Mouse (Mus musculus): ENCODE results near the gene Xlr3a. TPM values are rescaled to one million over a fixed set of nuclear protein-coding genes. Genes with fewer than 3 reads are reported as not detected.

The Xlr3a gene
- total and polyA plus RNA-seq, 3 experiments = 10.5 to 24.1 (median 18.1) TPM

- no peak overlapping the region for H3K4me3 ChIP-seq (replicated peaks in 1 of 3; ENCODE audit: low read depth in 2 of 3, low read length in 2 of 3, poor library complexity in 1 of 3)
- H3K9ac ChIP-seq (ENCODE audit: insufficient read depth, low read depth) = no peak overlapping the region
- no peak overlapping the region for H3K27ac ChIP-seq (ENCODE audit: insufficient read depth, low read depth)
Measured at GRCm38 (mm10) chrX:73053860-73054563, 42.9 kb downstream of the Xlr3a start.

GRCm38 (mm10) chrX:73039666-73040065 lies 57.2 kb downstream of the Xlr3a start:
- Histone ChIP-seq H3K4me3 (replicated peaks in 1 of 3; ENCODE audit: low read depth in 2 of 3, low read length in 2 of 3, poor library complexity in 1 of 3) (no peak overlapping the region), H3K27ac (ENCODE audit: insufficient read depth, low read depth) (no peak overlapping the region), H3K9me3 (replicated peaks; ENCODE audit: low read length) (no peaks in the 10 kb centered on the region), H3K4me2 (ENCODE audit: insufficient read depth, low read depth, poor library complexity, severe bottlenecking) (no peak overlapping the region), H3K4me1 (ENCODE audit: control insufficient read depth in 1 of 2, insufficient read depth in 2 of 2) (no peaks in the 10 kb centered on the region), H3K9ac (ENCODE audit: insufficient read depth, low read depth) (no peak overlapping the region), H3K27me3 (replicated peaks) (no peaks in the 10 kb centered on the region), H3K36me3 (replicated peaks in 1 of 2; ENCODE audit: control insufficient read depth in 1 of 2, insufficient read depth in 1 of 2, low read length in 1 of 2) (no peaks in the 10 kb centered on the region), H3K79me2 (replicated peaks; ENCODE audit: control insufficient read depth, extremely low read depth, insufficient read depth, poor library complexity, severe bottlenecking) (no peaks in the 10 kb centered on the region)
- TF ChIP-seq USF2 (conservative IDR thresholded peaks at IDR 0.05; ENCODE audit: low read depth, low read length) (no peak), ELF1 (IDR thresholded peaks at IDR 0.05; ENCODE audit: low read depth, low read length) (no peak), ZNF384 (IDR thresholded peaks at IDR 0.05; ENCODE audit: low read depth, low read length) (no peak), ETS1 (conservative IDR thresholded peaks at IDR 0.05; ENCODE audit: low read depth, low read length) (no peak), E2F4 (IDR thresholded peaks at IDR 0.05; ENCODE audit: insufficient replicate concordance, low read depth, low read length) (no peak), MAX (IDR thresholded peaks at IDR 0.05; ENCODE audit: low read length) (no peak), POLR2AphosphoS2 (IDR thresholded peaks at IDR 0.05; ENCODE audit: low read depth, low read length) (no peak), JUND (conservative IDR thresholded peaks at IDR 0.05; ENCODE audit: low read depth, low read length) (no peak), MXI1 (IDR thresholded peaks at IDR 0.05; ENCODE audit: low read depth, low read length) (no peak), ZKSCAN1 (IDR thresholded peaks at IDR 0.05; ENCODE audit: borderline replicate concordance, low read depth, low read length) (no peak), MAZ (IDR thresholded peaks at IDR 0.05; ENCODE audit: low read depth, low read length) (no peak), PAX5 (IDR thresholded peaks at IDR 0.05; ENCODE audit: low read length) (no peak), NRF1 (IDR thresholded peaks at IDR 0.05; ENCODE audit: low read depth, low read length) (no peak), JUN (IDR thresholded peaks at IDR 0.05; ENCODE audit: insufficient read depth, low read depth, low read length) (no peak), MAFK (IDR thresholded peaks at IDR 0.05; ENCODE audit: insufficient replicate concordance, low read length) (no peak), EP300 (IDR thresholded peaks at IDR 0.05; ENCODE audit: low read length) (no peak), SIN3A (IDR thresholded peaks at IDR 0.05; ENCODE audit: low read length) (no peak), NELFE (IDR thresholded peaks at IDR 0.05; ENCODE audit: low read depth, low read length) (no peak), RCOR1 (conservative IDR thresholded peaks at IDR 0.05; ENCODE audit: low read depth, low read length) (no peak), RAD21 (IDR thresholded peaks at IDR 0.05; ENCODE audit: low read depth, low read length) (no peak)
- dilution Hi-C loops (cut with MboI; ENCODE audit: extremely low pct_ligation_motif_present, extremely low pct_unique_long_range_greater_than_20kb, low sequenced_read_pairs) = no loop called here
- in situ Hi-C loops (cut with MboI; ENCODE audit: low pct_ligation_motif_present, low pct_unique_long_range_greater_than_20kb, low sequenced_read_pairs) = no loop called here
- DNase-seq (ENCODE audit: extremely low read depth) = no peak

More at GRCm38 (mm10) chrX:73053860-73054563, 42.9 kb downstream of the Xlr3a start:
- H3K36me3 ChIP-seq (replicated peaks in 1 of 2; ENCODE audit: control insufficient read depth in 1 of 2, insufficient read depth in 1 of 2, low read length in 1 of 2) = no peaks in the 10 kb centered on the region
- H3K4me1 ChIP-seq (ENCODE audit: control insufficient read depth in 1 of 2, insufficient read depth in 2 of 2) = 0 out of 4 replicates have a peak, but pooled peaks cover 0 to 4% of the 10 kb centered on the region in 2 experiments
- TF ChIP-seq RAD21 (IDR thresholded peaks at IDR 0.05; ENCODE audit: low read depth, low read length) (peak; percentile 97), JUND (conservative IDR thresholded peaks at IDR 0.05; ENCODE audit: low read depth, low read length) (no peak), SMC3 (IDR thresholded peaks at IDR 0.05; ENCODE audit: low read depth, low read length) (peak; percentile 78), CTCF (conservative IDR thresholded peaks at IDR 0.05 in 1 of 2, IDR thresholded peaks at IDR 0.05 in 1 of 2; ENCODE audit: low read depth in 2 of 2, low read length in 2 of 2) (peak; percentile 48 to 89), ZC3H11A (IDR thresholded peaks at IDR 0.05; ENCODE audit: low read depth, low read length) (peak; percentile 99), MEF2A (IDR thresholded peaks at IDR 0.05; ENCODE audit: borderline replicate concordance, low read depth, low read length) (peak; percentile 57; the same call in 1 of the 2 replicates), MXI1 (IDR thresholded peaks at IDR 0.05; ENCODE audit: low read depth, low read length) (no peak), KAT2A (IDR thresholded peaks at IDR 0.05; ENCODE audit: insufficient replicate concordance, low read length) (no peak), IRF4 (IDR thresholded peaks at IDR 0.05; ENCODE audit: low read depth, low read length) (peak; percentile 71), NRF1 (IDR thresholded peaks at IDR 0.05; ENCODE audit: low read depth, low read length) (peak; percentile 85), EP300 (IDR thresholded peaks at IDR 0.05; ENCODE audit: low read length) (no peak), CHD2 (IDR thresholded peaks at IDR 0.05; ENCODE audit: low read length) (peak; percentile 91), TCF12 (IDR thresholded peaks at IDR 0.05; ENCODE audit: low read depth, low read length) (no peak; the same call in 1 of the 2 replicates), HCFC1 (IDR thresholded peaks at IDR 0.05; ENCODE audit: low read depth, low read length) (peak; percentile 49)
- no peaks in the 10 kb centered on the region for H3K27me3 ChIP-seq (replicated peaks)
- in situ Hi-C loops (cut with MboI; ENCODE audit: low pct_ligation_motif_present, low pct_unique_long_range_greater_than_20kb, low sequenced_read_pairs) = no loop called here
- no peaks in the 10 kb centered on the region for H3K9me3 ChIP-seq (replicated peaks; ENCODE audit: low read length)
- dilution Hi-C loops (cut with MboI; ENCODE audit: extremely low pct_ligation_motif_present, extremely low pct_unique_long_range_greater_than_20kb, low sequenced_read_pairs) = no loop called here
- no peaks in the 10 kb centered on the region for H3K79me2 ChIP-seq (replicated peaks; ENCODE audit: control insufficient read depth, extremely low read depth, insufficient read depth, poor library complexity, severe bottlenecking)
- H3K4me2 ChIP-seq (ENCODE audit: insufficient read depth, low read depth, poor library complexity, severe bottlenecking) = no peak overlapping the region
- peak; percentile 89 for DNase-seq (ENCODE audit: extremely low read depth)
